Mouse (Mus musculus): ENCODE data around the gene Gm10643. TPM values are rescaled to one million over a fixed set of nuclear protein-coding genes. Genes with fewer than 3 reads are reported as not detected.
A peak's percentile ranks its signal among the peaks of the same experiment; 100 is the strongest.

Gene Gm10643
- polyA plus RNA-seq, 1 experiment from 2014 or later: 1.2 TPM

MicroRNAs within 50 kb of the gene (microRNA counts, 519-probe panel; counts per million panel counts)
- microRNA mmu-miR-709: 2,491 counts per million, percentile 61 among the panel's probes with 10 or more counts

Small RNAs within 50 kb of the gene (microRNA-seq; reads per million reads assigned to microRNA genes)
- gene Mir709: not detected

Other genes with a start within 250 kb of the Gm10643 start
- gene Adgrl1, start 165.0 kb downstream of the Gm10643 start, polyA plus RNA-seq (2015; fragmentation: Nextera tagmentation; extraction: Ambion mirVana): 17.8 and 19.6 TPM in 2 replicates
- 0.85 and 1.0 TPM in 2 replicates for gene Gm10644, start 109.9 kb downstream of the Gm10643 start, polyA plus RNA-seq (2015; fragmentation: Nextera tagmentation; extraction: Ambion mirVana)
- 58.2 and 65.1 TPM in 2 replicates for gene Asf1b, start 109.6 kb downstream of the Gm10643 start, polyA plus RNA-seq (2015; fragmentation: Nextera tagmentation; extraction: Ambion mirVana)
- 105 and 143 TPM in 2 replicates for gene Prkaca, start 92.1 kb downstream of the Gm10643 start, polyA plus RNA-seq (2015; fragmentation: Nextera tagmentation; extraction: Ambion mirVana)
- gene Samd1, start 67.5 kb downstream of the Gm10643 start, polyA plus RNA-seq (2015; fragmentation: Nextera tagmentation; extraction: Ambion mirVana): 9.4 and 11.6 TPM in 2 replicates
- 0.51 and 1.1 TPM in 2 replicates for gene 1700067K01Rik, start 63.6 kb downstream of the Gm10643 start, polyA plus RNA-seq (2015; fragmentation: Nextera tagmentation; extraction: Ambion mirVana)
- gene 2210011C24Rik, start 53.0 kb downstream of the Gm10643 start, polyA plus RNA-seq (2015; fragmentation: Nextera tagmentation; extraction: Ambion mirVana): 7.5 and 9.0 TPM in 2 replicates
- gene Palm3, start 43.7 kb downstream of the Gm10643 start, polyA plus RNA-seq (2015; fragmentation: Nextera tagmentation; extraction: Ambion mirVana): 15.5 and 16.7 TPM in 2 replicates
- gene Il27ra, start 22.5 kb downstream of the Gm10643 start, polyA plus RNA-seq (2015; fragmentation: Nextera tagmentation; extraction: Ambion mirVana): 2.9 TPM in 2 replicates
- gene Rln3, start 20.1 kb downstream of the Gm10643 start, polyA plus RNA-seq (2015; fragmentation: Nextera tagmentation; extraction: Ambion mirVana): not detected in 2 replicates
- 10.5 and 11.2 TPM in 2 replicates for gene Rfx1, start 1.7 kb upstream of the Gm10643 start, polyA plus RNA-seq (2015; fragmentation: Nextera tagmentation; extraction: Ambion mirVana)
- gene Dcaf15, start 39.6 kb upstream of the Gm10643 start, polyA plus RNA-seq (2015; fragmentation: Nextera tagmentation; extraction: Ambion mirVana): 11.0 and 11.3 TPM in 2 replicates
- 0.24 and 0.30 TPM in 2 replicates for gene Podnl1, start 60.9 kb upstream of the Gm10643 start, polyA plus RNA-seq (2015; fragmentation: Nextera tagmentation; extraction: Ambion mirVana)
- 29.0 and 31.1 TPM in 2 replicates for gene Cc2d1a, start 82.8 kb upstream of the Gm10643 start, polyA plus RNA-seq (2015; fragmentation: Nextera tagmentation; extraction: Ambion mirVana)
- gene 4930432K21Rik, start 82.9 kb upstream of the Gm10643 start, polyA plus RNA-seq (2015; fragmentation: Nextera tagmentation; extraction: Ambion mirVana): 1.7 and 1.9 TPM in 2 replicates
- gene Nanos3, start 120.1 kb upstream of the Gm10643 start, polyA plus RNA-seq (2015; fragmentation: Nextera tagmentation; extraction: Ambion mirVana): 2.6 and 3.1 TPM in 2 replicates
- gene Zswim4, start 171.9 kb upstream of the Gm10643 start, polyA plus RNA-seq (2015; fragmentation: Nextera tagmentation; extraction: Ambion mirVana): 18.3 and 18.5 TPM in 2 replicates
- 321 and 330 TPM in 2 replicates for gene D8Ertd738e, start 184.6 kb upstream of the Gm10643 start, polyA plus RNA-seq (2015; fragmentation: Nextera tagmentation; extraction: Ambion mirVana)
- 70.1 and 71.1 TPM in 2 replicates for gene Mri1, start 192.2 kb upstream of the Gm10643 start, polyA plus RNA-seq (2015; fragmentation: Nextera tagmentation; extraction: Ambion mirVana)
- gene Ccdc130, start 205.2 kb upstream of the Gm10643 start, polyA plus RNA-seq (2015; fragmentation: Nextera tagmentation; extraction: Ambion mirVana): 20.5 and 22.6 TPM in 2 replicates